ENCODE assay signal across 48 mouse cellular contexts in genomic region chr16:16892366-16892765, GRCm38 (mm10). TPM values are rescaled to one million over a fixed set of nuclear protein-coding genes. Genes with fewer than 3 reads are reported as not detected.
"Had no signal": no experiment of that assay in that cellular context is flagged by ENCODE, and none has a peak within 500 bp of the region (broad histone marks: within the 10 kb centered on the region; RNA-seq: fewer than 3 reads in every experiment).

No protein-coding gene starts in this region.

- H3K9me3 ChIP-seq: heart, embryonic 12.5 days; heart, embryonic 13.5 days; heart, embryonic 15.5 days; hindbrain, embryonic 10.5 days; hindbrain, embryonic 12.5 days; hindbrain, embryonic 13.5 days; hindbrain, embryonic 15.5 days; intestine, embryonic 15.5 days; kidney, embryonic 15.5 days had no signal

- H3K4me3 ChIP-seq: heart, embryonic 12.5 days; heart, embryonic 13.5 days; heart, embryonic 15.5 days; hindbrain, embryonic 10.5 days; hindbrain, embryonic 12.5 days; hindbrain, embryonic 13.5 days; hindbrain, embryonic 15.5 days; intestine, embryonic 15.5 days; kidney, embryonic 15.5 days; left cerebral cortex, adult 2 months had no signal

- H3K27me3 ChIP-seq: heart, embryonic 12.5 days; heart, embryonic 13.5 days; heart, embryonic 15.5 days; hindbrain, embryonic 12.5 days; hindbrain, embryonic 13.5 days; hindbrain, embryonic 15.5 days; intestine, embryonic 15.5 days; kidney, embryonic 15.5 days had no signal

- H3K4me2 ChIP-seq: heart, embryonic 11.5 days; heart, embryonic 12.5 days; heart, embryonic 13.5 days; heart, embryonic 15.5 days; hindbrain, embryonic 12.5 days; hindbrain, embryonic 13.5 days; hindbrain, embryonic 14.5 days; hindbrain, embryonic 15.5 days; intestine, embryonic 15.5 days; kidney, embryonic 15.5 days had no signal

- H3K27ac ChIP-seq: heart, embryonic 13.5 days; heart, embryonic 15.5 days; hindbrain, embryonic 10.5 days; hindbrain, embryonic 12.5 days; hindbrain, embryonic 13.5 days; hindbrain, embryonic 14.5 days; hindbrain, embryonic 15.5 days; hindbrain, postnatal 0 days; intestine, embryonic 15.5 days; kidney, embryonic 15.5 days; kidney, postnatal 0 days; left cerebral cortex, adult 2 months had no signal

- DNase-seq: heart, postnatal 10 days; heart, postnatal 14 days; heart, postnatal 36 days; heart, postnatal 4 days; kidney, adult 11 months; kidney, adult 18-20 months; kidney, adult 2 months; kidney, adult 8-10 months; kidney, adult 9 months; kidney, postnatal 10 days; kidney, postnatal 14 days; kidney, postnatal 25 days; kidney, postnatal 36 days; kidney, postnatal 4 days; layer of hippocampus, adult 9-11 months; layer of hippocampus, postnatal 36 days had no signal

RNA-seq across cellular contexts. Expression of gene Vpreb1, which starts 21.7 kb away (rescaled TPM):
- total RNA-seq: heart, postnatal 36 days; heart, postnatal 4 days; hindbrain, postnatal 0 days; layer of hippocampus, adult 18-20 months; left cerebral cortex, adult 18-20 months; left cerebral cortex, adult 8-10 months had no signal

RNA-seq across cellular contexts. Expression of gene Igll1, which starts 28.6 kb away (rescaled TPM):
- total RNA-seq: heart, postnatal 10 days; heart, postnatal 14 days; heart, postnatal 25 days; heart, postnatal 36 days; heart, postnatal 4 days; hematopoietic stem cell, adult 5-6 weeks; hindbrain, postnatal 0 days; layer of hippocampus, adult 18-20 months; layer of hippocampus, postnatal 10 days; layer of hippocampus, postnatal 14 days; layer of hippocampus, postnatal 25 days; layer of hippocampus, postnatal 36 days; left cerebral cortex, adult 18-20 months; left cerebral cortex, adult 2 months; left cerebral cortex, adult 8-10 months had no signal
- polyA plus RNA-seq: heart, embryonic 11.5 days; heart, embryonic 12.5 days; heart, embryonic 13.5 days; heart, embryonic 14.5 days; heart, embryonic 15.5 days; heart, embryonic 16.5 days; heart, postnatal 0 days; hindbrain, embryonic 11.5 days; hindbrain, embryonic 12.5 days; hindbrain, embryonic 14.5 days; hindbrain, embryonic 15.5 days; hindbrain, embryonic 16.5 days; hindbrain, postnatal 0 days; inflammation-experienced regulatory T-cells, adult 6 months; intestine, embryonic 14.5 days; intestine, postnatal 0 days; kidney, embryonic 14.5 days; large intestine, adult 2 months had no signal
